Mouse (Mus musculus): ENCODE measurements at regions not wholly inside any gene's neighbourhood (a gene's known extent, or its start where the extent isn't known, plus 50 kb on each side); places are given as distances from the start of the nearest gene placed in this dataset.

- TF ChIP-seq CTCF (IDR thresholded peaks at IDR 0.05; ENCODE audit: control insufficient read depth, insufficient read depth, insufficient replicate concordance, low read depth, low read length) = no peak
- TF ChIP-seq POLR2A (IDR thresholded peaks at IDR 0.05; ENCODE audit: control insufficient read depth, low read depth, low read length) = no peak
These were observed 344.0 kb downstream of the 3100002H09Rik start for GRCm38 (mm10) chr4:124266573-124266972.

All from testis, adult 2 months (tissue).